Mouse (Mus musculus) testis, adult 2 months (tissue): ENCODE results near the gene Oxct2a.

Experiments used
- CTCF ChIP-seq: fragments of 200-500 bp; IDR thresholded peaks from 2 replicates; pipeline ENCODE4 v1.5.1; 2012; ENCODE audit warnings: low read depth, mild to moderate bottlenecking, inconsistent platforms, low read length, moderate library complexity; ENCODE audit not compliant: control insufficient read depth, insufficient read depth, insufficient replicate concordance
- POLR2A ChIP-seq: fragments of 200-500 bp; IDR thresholded peaks from 2 replicates; pipeline ENCODE4 v1.6.1; 2012; ENCODE audit warnings: low read depth, mild to moderate bottlenecking, inconsistent platforms, low read length, moderate library complexity; ENCODE audit not compliant: control insufficient read depth

GRCm38 (mm10) chr4:123298226-123298625 is 25.2 kb downstream of the Oxct2a start:
- TF ChIP-seq CTCF (no peak), POLR2A (no peak)
